Mouse (Mus musculus) lung, embryonic 14.5 days (tissue): ENCODE data around the gene Ms4a4a. TPM values are rescaled to one million over a fixed set of nuclear protein-coding genes. Genes with fewer than 3 reads are reported as not detected.

Experiments
- ATAC-seq: fragments of 200-750 bp; cut with Nextera tagmentation; 2 replicates; pipeline ENCODE4 v1.8.0; 2017; ENCODE audit warnings: mild to moderate bottlenecking, moderate TSS enrichment, moderate library complexity; ENCODE audit not compliant: insufficient read depth
- DNase-seq: peaks from one replicate; pipeline ENCODE4 v3.0.0-alpha.2; 2015
- H3K27ac ChIP-seq: fragments of 300-500 bp; sonication (generic); 2 replicates; pipeline ENCODE4 v1.5.1; 2014; ENCODE audit warnings: low read depth, mild to moderate bottlenecking, moderate library complexity
- H3K27me3 ChIP-seq: fragments of 300-500 bp; sonication (generic); 2 replicates; pipeline ENCODE4 v1.6.1; 2014; ENCODE audit warnings: low read length, control low read depth; ENCODE audit not compliant: insufficient read depth
- H3K36me3 ChIP-seq: fragments of 300-500 bp; sonication (generic); 2 replicates; pipeline ENCODE4 v1.6.1; 2014; ENCODE audit warnings: control low read depth; ENCODE audit not compliant: insufficient read depth
- H3K4me1 ChIP-seq: fragments of 300-500 bp; sonication (generic); 2 replicates; pipeline ENCODE4 v1.6.1; 2014; ENCODE audit warnings: antibody characterized with exemption, control low read depth; ENCODE audit not compliant: insufficient read depth
- H3K4me2 ChIP-seq: fragments of 300-500 bp; sonication (generic); 2 replicates; pipeline ENCODE4 v1.6.1; 2014; ENCODE audit warnings: mild to moderate bottlenecking
- H3K4me3 ChIP-seq: fragments of 300-500 bp; sonication (generic); 2 replicates; pipeline ENCODE4 v1.5.1; 2014; ENCODE audit warnings: low read depth, low read length
- H3K9ac ChIP-seq: fragments of 300-500 bp; sonication (generic); 2 replicates; pipeline ENCODE4 v1.6.1; 2014
- H3K9me3 ChIP-seq: fragments of 300-500 bp; sonication (generic); 2 replicates; pipeline ENCODE4 v1.6.1; 2016; ENCODE audit warnings: low read depth, low read length, control low read depth
- CTCF ChIP-seq: IDR thresholded peaks from 2 replicates; pipeline ENCODE4 v1.5.1; 2016; ENCODE audit warnings: antibody characterized with exemption, low read depth
- WGBS: fragments of 180-500 bp; shearing (Covaris S2); extraction: QIAGEN DNeasy Blood & Tissue Kit; methylation state at CpG from one replicate; pipeline ENCODE4 v1.1.7; 2014; 5-methylcytosine and 5-hydroxymethylcytosine counted together
- polyA plus RNA-seq: library from polyadenylated mRNA; unstranded; fragments of >200 nt; fragmentation: Nextera tagmentation; extraction: Ambion mirVana; gene quantifications from 2 replicates; pipeline ENCODE4 v1.2.1, GENCODE M21; 2014

Gene Ms4a4a
- polyA plus RNA-seq, 1 experiment from 2014 or later, result 3.5 TPM

GRCm38 (mm10) chr19:11435058-11435834 is 59.9 kb downstream of the Ms4a4a start:
- DNase-seq, result no peak
- H3K27ac ChIP-seq, result no peak overlapping the region
- no peaks in the 10 kb centered on the region for H3K27me3 ChIP-seq

More at GRCm38 (mm10) chr19:11435058-11435834, 59.9 kb downstream of the Ms4a4a start:
- no peak overlapping the region for H3K9ac ChIP-seq
- no peak for ATAC-seq
- no peak overlapping the region for H3K4me3 ChIP-seq
- H3K4me1 ChIP-seq, result no peaks in the 10 kb centered on the region
- H3K4me2 ChIP-seq, result no peak overlapping the region
- 85% methylated on average over 4 of the region's 4 CpGs for WGBS
- H3K36me3 ChIP-seq, result no peaks in the 10 kb centered on the region
- TF ChIP-seq CTCF, result no peak
- no peaks in the 10 kb centered on the region for H3K9me3 ChIP-seq

Other genes starting within 250 kb of the Ms4a4a start
- not detected in 2 replicates for gene 1700017D01Rik, start 244.6 kb upstream of the Ms4a4a start, polyA plus RNA-seq
- not detected in 2 replicates for gene 1700025F22Rik, start 210.2 kb upstream of the Ms4a4a start, polyA plus RNA-seq
- not detected in 2 replicates for gene Ms4a13, start 178.8 kb upstream of the Ms4a4a start, polyA plus RNA-seq
- not detected in 2 replicates for gene Ms4a12, start 143.1 kb upstream of the Ms4a4a start, polyA plus RNA-seq
- not detected in 2 replicates for gene Ms4a1, start 109.3 kb upstream of the Ms4a4a start, polyA plus RNA-seq
- not detected in 2 replicates for gene Ms4a5, start 91.7 kb upstream of the Ms4a4a start, polyA plus RNA-seq
- gene Ms4a14, start 61.1 kb upstream of the Ms4a4a start, polyA plus RNA-seq, result 0.05 TPM in 1 of 2 replicates, not detected in the other
- gene Ms4a7, start 39.4 kb upstream of the Ms4a4a start, polyA plus RNA-seq, result 3.0 and 5.0 TPM in 2 replicates
- 0.63 and 1.5 TPM in 2 replicates for gene Ms4a4c, start 29.2 kb downstream of the Ms4a4a start, polyA plus RNA-seq
- gene Ms4a4b, start 68.0 kb downstream of the Ms4a4a start, polyA plus RNA-seq, result 0.18 TPM in 1 of 2 replicates, not detected in the other
- 6.3 and 7.1 TPM in 2 replicates for gene Ms4a6c, start 93.8 kb downstream of the Ms4a4a start, polyA plus RNA-seq
- gene Gm8369, start 110.4 kb downstream of the Ms4a4a start, polyA plus RNA-seq, result not detected in 2 replicates
- gene Ms4a6b, start 141.0 kb downstream of the Ms4a4a start, polyA plus RNA-seq, result 5.2 and 6.1 TPM in 2 replicates
- gene Ms4a4d, start 161.3 kb downstream of the Ms4a4a start, polyA plus RNA-seq, result 1.1 and 2.1 TPM in 2 replicates
- 5.2 and 6.0 TPM in 2 replicates for gene Ms4a6d, start 229.3 kb downstream of the Ms4a4a start, polyA plus RNA-seq
- gene Ms4a2, start 248.2 kb downstream of the Ms4a4a start, polyA plus RNA-seq, result 0.12 TPM in 1 of 2 replicates, not detected in the other